Mouse (Mus musculus) right cerebral cortex, postnatal 14 days (tissue): ENCODE measurements around the gene Tmem44.

Experiments
- DNase-seq: peaks from one replicate; pipeline ENCODE4 v3.0.0; 2022

Tmem44 gene

GRCm38 (mm10) chr16:30550748-30551192, at the start of gene Tmem44:
TSS of gene Tmem44 (minus strand) at chr16:30550842.
- no peak for DNase-seq

- DNase-seq: peak; percentile 74
Measured at GRCm38 (mm10) chr16:30599491-30600268, 49.0 kb upstream of the Tmem44 start, which contains the start of gene Fam43a. TSS of gene Fam43a (plus strand) at chr16:30599723.

- DNase-seq: peak; percentile 88
Measured at GRCm38 (mm10) chr16:30596959-30597681, 46.5 kb upstream of the Tmem44 start.

GRCm38 (mm10) chr16:30595835-30596557, 45.4 kb upstream of the Tmem44 start:
- no peak for DNase-seq

- DNase-seq: no peak
Measured at GRCm38 (mm10) chr16:30595356-30595755, 44.7 kb upstream of the Tmem44 start.

GRCm38 (mm10) chr16:30591990-30592389, 41.3 kb upstream of the Tmem44 start:
- DNase-seq: no peak

GRCm38 (mm10) chr16:30590264-30591209, 39.9 kb upstream of the Tmem44 start:
- DNase-seq: no peak

- peak; percentile 79 for DNase-seq
Measured at GRCm38 (mm10) chr16:30587494-30588327, 37.1 kb upstream of the Tmem44 start, which contains the start of gene Lsg1. TSS of gene Lsg1 (minus strand) at chr16:30587592.

- no peak for DNase-seq
Measured at GRCm38 (mm10) chr16:30586935-30587493, 36.4 kb upstream of the Tmem44 start.

- no peak for DNase-seq
Measured at GRCm38 (mm10) chr16:30580765-30581164, 30.1 kb upstream of the Tmem44 start.

- DNase-seq: no peak
Measured at GRCm38 (mm10) chr16:30576392-30576791, 25.8 kb upstream of the Tmem44 start.

- no peak for DNase-seq
Measured at GRCm38 (mm10) chr16:30575815-30576214, 25.2 kb upstream of the Tmem44 start.

- DNase-seq: no peak
Measured at GRCm38 (mm10) chr16:30572239-30572638, 21.6 kb upstream of the Tmem44 start.

GRCm38 (mm10) chr16:30571378-30571777, 20.7 kb upstream of the Tmem44 start:
- DNase-seq: no peak

GRCm38 (mm10) chr16:30570173-30570572, 19.5 kb upstream of the Tmem44 start:
- DNase-seq: no peak

GRCm38 (mm10) chr16:30565631-30566030, 15.0 kb upstream of the Tmem44 start:
- DNase-seq: no peak

GRCm38 (mm10) chr16:30560601-30561000, 10.0 kb upstream of the Tmem44 start:
- DNase-seq: no peak

GRCm38 (mm10) chr16:30559312-30559992, 8.8 kb upstream of the Tmem44 start:
- no peak for DNase-seq

- no peak for DNase-seq
Measured at GRCm38 (mm10) chr16:30554109-30554508, 3.5 kb upstream of the Tmem44 start.
